Mouse (Mus musculus): ENCODE measurements at regions not wholly inside any gene's neighbourhood (a gene's known extent, or its start where the extent isn't known, plus 50 kb on each side); places are given as distances from the start of the nearest gene placed in this dataset.

DNA sequence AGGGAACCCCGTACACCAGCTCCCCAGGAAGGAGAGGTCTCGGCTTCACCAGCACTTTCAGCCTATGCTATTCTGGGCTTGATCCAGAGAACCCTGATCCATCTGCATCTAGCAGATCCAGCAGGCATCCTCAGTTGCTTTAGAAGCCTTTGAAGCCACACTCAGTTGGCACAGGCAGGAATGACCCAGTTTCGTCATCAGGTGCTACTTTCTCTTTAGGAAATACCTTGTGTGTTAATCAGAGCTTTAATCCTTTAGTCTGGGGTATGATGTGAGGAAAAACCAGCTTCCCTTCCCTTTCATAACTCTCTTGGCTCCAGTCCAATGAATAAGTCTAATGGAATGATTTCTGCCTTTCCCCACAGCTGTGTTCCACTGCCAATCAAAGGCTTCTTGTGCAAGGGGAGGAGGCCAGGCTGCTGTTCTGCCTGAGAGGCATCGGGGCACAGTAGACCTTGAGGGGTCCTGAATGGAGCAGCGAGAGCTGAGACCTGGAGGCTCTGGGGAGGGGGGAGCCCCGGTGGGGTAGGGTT, 173.3 kb upstream of the Igfbp7 start:
- H3K36me3 ChIP-seq: no peaks in the 10 kb centered on the region
- H3K27ac ChIP-seq (replicated peaks): 0 out of 2 replicates have a peak overlapping the region, but pooled peaks have one; percentile 30
- 46% methylated on average over 6 of the region's 6 CpGs for WGBS
- no peaks in the 10 kb centered on the region for H3K9me3 ChIP-seq
- H3K4me1 ChIP-seq: peaks cover 24% of the 10 kb centered on the region
- H3K4me2 ChIP-seq (replicated peaks): no peak overlapping the region
- H3K4me3 ChIP-seq: no peak overlapping the region
- ATAC-seq (ENCODE audit: low FRiP score, low read depth): peak; percentile 65
- no peak overlapping the region for H3K9ac ChIP-seq (replicated peaks)
- no peaks in the 10 kb centered on the region for H3K27me3 ChIP-seq

GRCm38 (mm10) chr5:77579826-77580745, 172.2 kb upstream of the Igfbp7 start:
- no peak overlapping the region for H3K27ac ChIP-seq (replicated peaks)
- no peak overlapping the region; the same call in 1 of the 2 replicates for H3K9ac ChIP-seq (replicated peaks)
- no peak for ATAC-seq (ENCODE audit: low FRiP score, low read depth)

GRCm38 (mm10) chr5:77576881-77577280, 169.0 kb upstream of the Igfbp7 start:
- H3K4me2 ChIP-seq (replicated peaks): no peak overlapping the region
- H3K27me3 ChIP-seq: no peaks in the 10 kb centered on the region
- H3K9ac ChIP-seq (replicated peaks): no peak overlapping the region
- WGBS: 91% methylated on average over 5 of the region's 5 CpGs
- H3K4me3 ChIP-seq: no peak overlapping the region
- peaks cover 24% of the 10 kb centered on the region for H3K4me1 ChIP-seq
- H3K36me3 ChIP-seq: no peaks in the 10 kb centered on the region
- ATAC-seq (ENCODE audit: low FRiP score, low read depth): no peak
- H3K9me3 ChIP-seq: no peaks in the 10 kb centered on the region
- no peak overlapping the region for H3K27ac ChIP-seq (replicated peaks)

More at GRCm38 (mm10) chr5:77579826-77580745, 172.2 kb upstream of the Igfbp7 start:
- H3K4me2 ChIP-seq (replicated peaks): no peak overlapping the region
- WGBS: 47% methylated on average over 20 of the region's 20 CpGs
- no peaks in the 10 kb centered on the region for H3K9me3 ChIP-seq
- peaks cover 24% of the 10 kb centered on the region for H3K4me1 ChIP-seq
- H3K4me3 ChIP-seq: no peak overlapping the region
- no peaks in the 10 kb centered on the region for H3K27me3 ChIP-seq
- H3K36me3 ChIP-seq: no peaks in the 10 kb centered on the region

- H3K36me3 ChIP-seq: no peaks in the 10 kb centered on the region
- no peaks in the 10 kb centered on the region for H3K27me3 ChIP-seq
- H3K9me3 ChIP-seq: no peaks in the 10 kb centered on the region
- H3K4me1 ChIP-seq: peaks cover 14% of the 10 kb centered on the region
- WGBS: 85% methylated on average over 8 of the region's 8 CpGs
- no peak overlapping the region for H3K4me2 ChIP-seq (replicated peaks)
- no peak overlapping the region for H3K27ac ChIP-seq (replicated peaks)
- no peak overlapping the region for H3K4me3 ChIP-seq
- ATAC-seq (ENCODE audit: low FRiP score, low read depth): no peak
- H3K9ac ChIP-seq (replicated peaks): no peak overlapping the region
Observed at GRCm38 (mm10) chr5:77575780-77576179, 167.9 kb upstream of the Igfbp7 start.

DNA sequence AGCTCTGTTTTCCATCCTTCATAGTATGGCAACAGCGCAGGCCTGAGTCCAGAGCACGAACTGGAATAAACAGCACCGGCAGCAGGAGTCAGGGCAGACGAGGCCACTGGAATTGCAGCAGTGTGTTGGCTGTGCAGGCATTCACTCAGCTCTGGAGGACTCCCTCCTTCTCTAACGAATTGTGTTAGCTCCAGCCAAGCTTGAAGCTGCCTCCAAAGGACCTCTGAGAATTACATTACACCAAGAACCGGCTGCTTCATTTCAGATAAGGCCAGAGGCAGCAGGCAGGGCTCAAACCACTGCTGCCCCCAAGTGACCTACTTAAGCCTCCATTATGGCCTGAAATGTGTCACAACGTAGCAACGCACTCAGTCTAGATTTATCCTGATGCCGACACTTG, 162.5 kb upstream of the Igfbp7 start:
- Histone ChIP-seq H3K27ac (replicated peaks) (no peak overlapping the region), H3K9ac (replicated peaks) (no peak overlapping the region), H3K4me2 (replicated peaks) (no peak overlapping the region), H3K27me3 (no peaks in the 10 kb centered on the region), H3K36me3 (no peaks in the 10 kb centered on the region), H3K9me3 (no peaks in the 10 kb centered on the region), H3K4me1 (no peaks in the 10 kb centered on the region), H3K4me3 (no peak overlapping the region)
- 63% methylated on average over 9 of the region's 9 CpGs for WGBS
- ATAC-seq (ENCODE audit: low FRiP score, low read depth): peak; percentile 66

DNA sequence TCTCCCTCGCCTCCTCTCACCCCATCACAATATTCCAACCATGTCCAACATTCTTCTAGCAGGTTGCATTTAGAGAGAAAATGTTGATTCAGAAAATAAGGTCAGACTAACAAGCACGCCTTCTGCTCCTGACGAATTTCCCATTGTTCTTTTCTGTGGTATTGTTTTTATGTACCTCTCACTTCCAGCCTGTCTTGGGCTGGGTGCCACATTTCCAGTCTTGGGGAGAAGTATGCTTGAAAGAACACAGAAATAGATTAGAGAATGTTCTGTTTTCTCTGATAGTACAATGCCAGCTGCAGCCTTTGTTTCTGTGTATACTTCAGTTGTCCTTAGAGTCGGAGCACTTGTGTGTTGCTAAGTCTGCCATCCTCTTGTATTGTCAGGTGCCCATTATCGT, 160.3 kb upstream of the Igfbp7 start:
- no peak for ATAC-seq (ENCODE audit: low FRiP score, low read depth)
- Histone ChIP-seq H3K9me3 (no peaks in the 10 kb centered on the region), H3K27me3 (no peaks in the 10 kb centered on the region), H3K4me2 (replicated peaks) (no peak overlapping the region), H3K27ac (replicated peaks) (no peak overlapping the region), H3K4me3 (no peak overlapping the region), H3K9ac (replicated peaks) (no peak overlapping the region), H3K4me1 (no peaks in the 10 kb centered on the region), H3K36me3 (no peaks in the 10 kb centered on the region)
- WGBS: 80% methylated on average over 5 of the region's 5 CpGs

GRCm38 (mm10) chr5:77552580-77552979, 144.7 kb upstream of the Igfbp7 start:
- no peaks in the 10 kb centered on the region for H3K4me1 ChIP-seq
- 0 out of 2 replicates have a peak, but pooled peaks have one; percentile 34 for ATAC-seq (ENCODE audit: low FRiP score, low read depth)
- H3K9me3 ChIP-seq: no peaks in the 10 kb centered on the region
- no peak overlapping the region for H3K4me3 ChIP-seq
- no peaks in the 10 kb centered on the region for H3K36me3 ChIP-seq
- H3K9ac ChIP-seq (replicated peaks): no peak overlapping the region
- H3K27me3 ChIP-seq: peaks cover 18% of the 10 kb centered on the region
- H3K27ac ChIP-seq (replicated peaks): no peak overlapping the region
- no peak overlapping the region for H3K4me2 ChIP-seq (replicated peaks)
- 53% methylated on average over 5 of the region's 5 CpGs for WGBS

GRCm38 (mm10) chr5:77552081-77552480, 144.2 kb upstream of the Igfbp7 start:
- no peak overlapping the region for H3K4me2 ChIP-seq (replicated peaks)
- no peak for ATAC-seq (ENCODE audit: low FRiP score, low read depth)
- no peak overlapping the region for H3K9ac ChIP-seq (replicated peaks)
- no peaks in the 10 kb centered on the region for H3K9me3 ChIP-seq
- WGBS: 85% methylated on average over 7 of the region's 7 CpGs
- H3K36me3 ChIP-seq: no peaks in the 10 kb centered on the region
- no peaks in the 10 kb centered on the region for H3K4me1 ChIP-seq
- H3K4me3 ChIP-seq: no peak overlapping the region
- H3K27me3 ChIP-seq: peaks cover 23% of the 10 kb centered on the region
- H3K27ac ChIP-seq (replicated peaks): no peak overlapping the region

- ATAC-seq (ENCODE audit: low FRiP score, low read depth): 0 out of 2 replicates have a peak, but pooled peaks have one; percentile 54
- H3K27ac ChIP-seq (replicated peaks): no peak overlapping the region
- no peak overlapping the region for H3K4me3 ChIP-seq
- peaks cover 6% of the 10 kb centered on the region for H3K4me1 ChIP-seq
- WGBS: 6% methylated on average over 13 of the region's 13 CpGs
- H3K27me3 ChIP-seq: peaks cover 43% of the 10 kb centered on the region
- no peak overlapping the region for H3K9ac ChIP-seq (replicated peaks)
- no peaks in the 10 kb centered on the region for H3K9me3 ChIP-seq
- peak overlapping the region; percentile 17; the same call in 1 of the 2 replicates for H3K4me2 ChIP-seq (replicated peaks)
- H3K36me3 ChIP-seq: no peaks in the 10 kb centered on the region
Observed at GRCm38 (mm10) chr5:77546001-77546620, 138.3 kb upstream of the Igfbp7 start.

GRCm38 (mm10) chr5:77532261-77533015, 124.6 kb upstream of the Igfbp7 start:
- H3K27me3 ChIP-seq: peaks cover 10% of the 10 kb centered on the region; the same call in 1 of the 2 replicates
- H3K4me3 ChIP-seq: no peak overlapping the region
- WGBS: 65% methylated on average over 19 of the region's 19 CpGs
- H3K9ac ChIP-seq (replicated peaks): no peak overlapping the region
- H3K27ac ChIP-seq (replicated peaks): no peak overlapping the region
- no peaks in the 10 kb centered on the region for H3K9me3 ChIP-seq
- H3K4me1 ChIP-seq: no peaks in the 10 kb centered on the region
- no peak overlapping the region for H3K4me2 ChIP-seq (replicated peaks)
- H3K36me3 ChIP-seq: no peaks in the 10 kb centered on the region
- no peak for ATAC-seq (ENCODE audit: low FRiP score, low read depth)

- no peak overlapping the region for H3K4me3 ChIP-seq
- no peaks in the 10 kb centered on the region for H3K4me1 ChIP-seq
- WGBS: 90% methylated on average over 7 of the region's 7 CpGs
- no peak for ATAC-seq (ENCODE audit: low FRiP score, low read depth)
- H3K27me3 ChIP-seq: peaks cover 8% of the 10 kb centered on the region; the same call in 1 of the 2 replicates
- H3K36me3 ChIP-seq: no peaks in the 10 kb centered on the region
- H3K9ac ChIP-seq (replicated peaks): no peak overlapping the region
- no peak overlapping the region for H3K27ac ChIP-seq (replicated peaks)
- no peak overlapping the region for H3K4me2 ChIP-seq (replicated peaks)
- H3K9me3 ChIP-seq: no peaks in the 10 kb centered on the region
Observed at GRCm38 (mm10) chr5:77530376-77530775, 122.5 kb upstream of the Igfbp7 start.

Measured in midbrain, embryonic 12.5 days (tissue).